9 mouse cellular contexts compared by ENCODE assay signal in genomic region chr12:110377306-110377705, GRCm38 (mm10).
"Had no signal": no experiment of that assay in that cellular context is flagged by ENCODE, and none has a peak within 500 bp of the region (broad histone marks: within the 10 kb centered on the region; RNA-seq: fewer than 3 reads in every experiment).

No protein-coding gene starts in this region.

- H3K36me3 ChIP-seq: midbrain, embryonic 10.5 days; neural tube, embryonic 13.5 days; neural tube, embryonic 15.5 days had no signal

- H3K4me2 ChIP-seq: lung, embryonic 14.5 days; neural tube, embryonic 13.5 days; neural tube, embryonic 15.5 days had no signal

- H3K27ac ChIP-seq: midbrain, embryonic 10.5 days; neural tube, embryonic 13.5 days; neural tube, embryonic 15.5 days had no signal

- H3K9ac ChIP-seq: lung, embryonic 14.5 days; neural tube, embryonic 13.5 days; neural tube, embryonic 15.5 days had no signal

- DNase-seq: right cerebral cortex, adult 18-20 months; right cerebral cortex, postnatal 25 days; thymus, adult 18-20 months had no signal

- H3K4me3 ChIP-seq: midbrain, embryonic 10.5 days; myocyte; neural tube, embryonic 13.5 days; neural tube, embryonic 15.5 days had no signal

- ATAC-seq: midbrain, embryonic 16.5 days had no signal

- H3K9me3 ChIP-seq: midbrain, embryonic 10.5 days; neural tube, embryonic 13.5 days; neural tube, embryonic 15.5 days had no signal
